Mouse (Mus musculus) testis, adult 2 months (tissue): ENCODE data around the gene Gm48552. TPM values are rescaled to one million over a fixed set of nuclear protein-coding genes. Genes with fewer than 3 reads are reported as not detected.

Experiments
- H3K27ac ChIP-seq: fragments of 200-500 bp; 2 replicates; pipeline ENCODE4 v1.5.1; 2012; ENCODE audit warnings: low read depth, low read length; ENCODE audit not compliant: control insufficient read depth, insufficient read depth
- H3K27me3 ChIP-seq: fragments of 200-500 bp; 2 replicates; pipeline ENCODE4 v1.6.1; 2012; ENCODE audit warnings: mild to moderate bottlenecking, low read length, moderate library complexity; ENCODE audit not compliant: control insufficient read depth, insufficient read depth
- H3K36me3 ChIP-seq: fragments of 200-500 bp; 2 replicates; pipeline ENCODE4 v1.6.1; 2012; ENCODE audit warnings: mild to moderate bottlenecking, low read length; ENCODE audit not compliant: control insufficient read depth, insufficient read depth
- H3K4me1 ChIP-seq: fragments of 200-500 bp; 2 replicates; pipeline ENCODE4 v1.6.1; 2012; ENCODE audit warnings: low read length; ENCODE audit not compliant: control insufficient read depth, insufficient read depth
- H3K4me3 ChIP-seq: fragments of 200-500 bp; 2 replicates; pipeline ENCODE4 v1.5.1; 2012; ENCODE audit warnings: low read depth, mild to moderate bottlenecking, low read length, moderate library complexity, mixed read lengths; ENCODE audit not compliant: control insufficient read depth
- CTCF ChIP-seq: fragments of 200-500 bp; IDR thresholded peaks from 2 replicates; pipeline ENCODE4 v1.5.1; 2012; ENCODE audit warnings: low read depth, mild to moderate bottlenecking, inconsistent platforms, low read length, moderate library complexity; ENCODE audit not compliant: control insufficient read depth, insufficient read depth, insufficient replicate concordance
- POLR2A ChIP-seq: fragments of 200-500 bp; IDR thresholded peaks from 2 replicates; pipeline ENCODE4 v1.6.1; 2012; ENCODE audit warnings: low read depth, mild to moderate bottlenecking, inconsistent platforms, low read length, moderate library complexity; ENCODE audit not compliant: control insufficient read depth
- polyA plus RNA-seq: library from polyadenylated mRNA; depleted of rRNA; stranded (reverse); fragments of >200 nt; gene quantifications from 2 replicates; pipeline ENCODE4 v1.2.3, GENCODE M21; 2012

The Gm48552 gene
- polyA plus RNA-seq, 1 experiment = not detected

- Histone ChIP-seq H3K4me1 (peaks cover 30% of the 10 kb centered on the region), H3K36me3 (no peaks in the 10 kb centered on the region), H3K27me3 (no peaks in the 10 kb centered on the region), H3K27ac (no peak overlapping the region), H3K4me3 (no peak overlapping the region)
- TF ChIP-seq POLR2A = no peak
- TF ChIP-seq CTCF = no peak
Measured at GRCm38 (mm10) chr10:81404720-81405119, 15.9 kb downstream of the Gm48552 start.

- Histone ChIP-seq H3K4me3 (no peak overlapping the region), H3K36me3 (no peaks in the 10 kb centered on the region), H3K27ac (no peak overlapping the region), H3K4me1 (peaks cover 30% of the 10 kb centered on the region), H3K27me3 (no peaks in the 10 kb centered on the region)
- TF ChIP-seq POLR2A (no peak), CTCF (peak; percentile 77; the same call in 1 of the 2 replicates)
Measured at GRCm38 (mm10) chr10:81405588-81406201, 16.9 kb downstream of the Gm48552 start.

GRCm38 (mm10) chr10:81406504-81407440 lies 18.0 kb downstream of the Gm48552 start:
- H3K36me3 ChIP-seq = no peaks in the 10 kb centered on the region
- H3K4me1 ChIP-seq = peaks cover 25% of the 10 kb centered on the region
- no peaks in the 10 kb centered on the region for H3K27me3 ChIP-seq
- no peak overlapping the region for H3K4me3 ChIP-seq
- TF ChIP-seq CTCF (no peak), POLR2A (no peak)
- H3K27ac ChIP-seq = no peak overlapping the region

- Histone ChIP-seq H3K27me3 (no peaks in the 10 kb centered on the region), H3K36me3 (no peaks in the 10 kb centered on the region), H3K4me3 (no peak overlapping the region), H3K27ac (no peak overlapping the region), H3K4me1 (peaks cover 24% of the 10 kb centered on the region)
- TF ChIP-seq CTCF (no peak), POLR2A (no peak)
Measured at GRCm38 (mm10) chr10:81407539-81408423, 19.0 kb downstream of the Gm48552 start.

DNA sequence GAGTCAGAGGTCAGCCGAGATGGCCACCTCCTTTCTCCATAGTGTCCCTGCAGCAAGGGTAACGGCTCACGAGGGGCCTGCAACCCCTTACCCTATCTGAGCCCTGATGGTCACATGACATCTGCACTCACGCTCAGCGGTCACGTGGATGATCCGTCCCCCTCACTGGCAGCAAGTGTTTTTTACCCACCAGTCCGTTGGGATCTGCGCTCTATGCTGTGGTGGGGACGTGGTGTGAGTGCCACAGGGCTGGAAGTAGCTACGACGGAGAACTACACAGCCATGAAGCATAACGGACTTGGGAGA lies 19.6 kb downstream of the Gm48552 start:
- peaks cover 23% of the 10 kb centered on the region for H3K4me1 ChIP-seq
- H3K36me3 ChIP-seq = no peaks in the 10 kb centered on the region
- H3K4me3 ChIP-seq = no peak overlapping the region
- TF ChIP-seq CTCF (no peak), POLR2A (no peak)
- H3K27ac ChIP-seq = no peak overlapping the region; the same call in 1 of the 2 replicates
- no peaks in the 10 kb centered on the region for H3K27me3 ChIP-seq

- Histone ChIP-seq H3K4me3 (peak overlapping the region; percentile 46), H3K36me3 (no peaks in the 10 kb centered on the region), H3K27me3 (no peaks in the 10 kb centered on the region), H3K27ac (peak overlapping the region; percentile 50; the same call in 1 of the 2 replicates), H3K4me1 (peaks cover 22% of the 10 kb centered on the region)
- TF ChIP-seq POLR2A (no peak), CTCF (peak; percentile 61; the same call in 1 of the 2 replicates)
Measured at GRCm38 (mm10) chr10:81408871-81409291, 20.1 kb downstream of the Gm48552 start.
